Mouse (Mus musculus) kidney, adult 18-20 months (tissue): ENCODE measurements around the gene Shd.
A peak's percentile ranks its signal among the peaks of the same experiment; 100 is the strongest.
"Not testable (repeated sequence)": the region's sequence is repeated elsewhere in the genome, so short reads cannot be mapped to it uniquely, and the experiment has no call there.

Experiments used
- DNase-seq: peaks from one replicate; pipeline ENCODE4 v3.0.0; 2021

Gene Shd

GRCm38 (mm10) chr17:55969966-55970891 is at the start of gene Shd:
Gene Shd (plus strand): TSS chr17:55970467.
- DNase-seq: peak; percentile 30

GRCm38 (mm10) chr17:55931553-55932502 is 38.4 kb upstream of the Shd start:
- peak; percentile 77 for DNase-seq

GRCm38 (mm10) chr17:55932635-55933034 is 37.6 kb upstream of the Shd start:
- DNase-seq: no peak

GRCm38 (mm10) chr17:55933191-55933590 is 37.1 kb upstream of the Shd start:
- no peak for DNase-seq

GRCm38 (mm10) chr17:55944387-55944865 is 25.8 kb upstream of the Shd start:
- DNase-seq: not testable (repeated sequence)

- peak; percentile 93 for DNase-seq
Observed at GRCm38 (mm10) chr17:55944866-55945682, 25.2 kb upstream of the Shd start.

- no peak for DNase-seq
Observed at GRCm38 (mm10) chr17:55945696-55946095, 24.6 kb upstream of the Shd start.

- DNase-seq: no peak
Observed at GRCm38 (mm10) chr17:55948647-55949046, 21.6 kb upstream of the Shd start.

- no peak for DNase-seq
Observed at GRCm38 (mm10) chr17:55949400-55949799, 20.9 kb upstream of the Shd start, which contains the start of gene Zfp119b. Gene Zfp119b (minus strand): TSS chr17:55949500.

GRCm38 (mm10) chr17:55950601-55951000 is 19.7 kb upstream of the Shd start:
- no peak for DNase-seq

- DNase-seq: no peak
Observed at GRCm38 (mm10) chr17:55952041-55952440, 18.2 kb upstream of the Shd start.

GRCm38 (mm10) chr17:55952447-55953027 is 17.7 kb upstream of the Shd start, which contains the start of gene Ebi3:
Gene Ebi3 (plus strand): TSS chr17:55952640.
- no peak for DNase-seq

GRCm38 (mm10) chr17:55953751-55954150 is 16.5 kb upstream of the Shd start:
- no peak for DNase-seq

- no peak for DNase-seq
Observed at GRCm38 (mm10) chr17:55954229-55954628, 16.0 kb upstream of the Shd start.

- peak; percentile 83 for DNase-seq
Observed at GRCm38 (mm10) chr17:55956129-55956528, 14.1 kb upstream of the Shd start.

- DNase-seq: no peak
Observed at GRCm38 (mm10) chr17:55956591-55956990, 13.7 kb upstream of the Shd start.

- DNase-seq: peak; percentile 80
Observed at GRCm38 (mm10) chr17:55957168-55957567, 13.1 kb upstream of the Shd start.

GRCm38 (mm10) chr17:55957726-55958583 is 12.3 kb upstream of the Shd start:
- no peak for DNase-seq

GRCm38 (mm10) chr17:55958584-55958886 is 11.7 kb upstream of the Shd start:
- no peak for DNase-seq

- peak; percentile 96 for DNase-seq
Observed at GRCm38 (mm10) chr17:55958918-55959728, 11.1 kb upstream of the Shd start, which contains the start of gene Yju2. Gene Yju2 (plus strand): TSS chr17:55959099.
